Mouse (Mus musculus) layer of hippocampus, adult 18-20 months (tissue): ENCODE measurements at regions not wholly inside any gene's neighbourhood (a gene's known extent, or its start where the extent isn't known, plus 50 kb on each side); places are given as distances from the start of the nearest gene placed in this dataset.
"Not testable (repeated sequence)": the region's sequence is repeated elsewhere in the genome, so short reads cannot be mapped to it uniquely, and the experiment has no call there.

Experiments used
- DNase-seq, 2 experiments: peaks; one replicate each; pipeline ENCODE4 v3.0.0; 2022; ENCODE audit warnings: low spot score in 2 of 2

- no peak for DNase-seq
Observed at GRCm38 (mm10) chr2:3864872-3865271, 152.6 kb upstream of the Frmd4a start.

GRCm38 (mm10) chr2:3866736-3867135, 150.8 kb upstream of the Frmd4a start:
- DNase-seq = not testable (repeated sequence)

GRCm38 (mm10) chr2:3869701-3870100, 147.8 kb upstream of the Frmd4a start:
- DNase-seq = no peak

- DNase-seq = no peak
Observed at GRCm38 (mm10) chr2:3871748-3872147, 145.8 kb upstream of the Frmd4a start.

- DNase-seq = no peak
Observed at GRCm38 (mm10) chr2:3887000-3887399, 130.5 kb upstream of the Frmd4a start.

- no peak for DNase-seq
Observed at GRCm38 (mm10) chr2:3887845-3888433, 129.6 kb upstream of the Frmd4a start.

- DNase-seq = no peak
Observed at GRCm38 (mm10) chr2:3889381-3889780, 128.1 kb upstream of the Frmd4a start.

- no peak for DNase-seq
Observed at GRCm38 (mm10) chr2:3890462-3890861, 127.1 kb upstream of the Frmd4a start.

GRCm38 (mm10) chr2:3907026-3907425, 110.5 kb upstream of the Frmd4a start:
- DNase-seq = no peak

GRCm38 (mm10) chr2:3908192-3908591, 109.3 kb upstream of the Frmd4a start:
- no peak for DNase-seq

GRCm38 (mm10) chr2:3910086-3910891, 107.2 kb upstream of the Frmd4a start:
- DNase-seq = no peak

GRCm38 (mm10) chr2:3915141-3915540, 102.4 kb upstream of the Frmd4a start:
- DNase-seq = no peak

- no peak for DNase-seq
Observed at GRCm38 (mm10) chr2:3916365-3916764, 101.2 kb upstream of the Frmd4a start.

GRCm38 (mm10) chr2:3918156-3918555, 99.4 kb upstream of the Frmd4a start:
- DNase-seq = peak; percentile 45 to 76

GRCm38 (mm10) chr2:3919893-3920292, 97.6 kb upstream of the Frmd4a start:
- no peak for DNase-seq

GRCm38 (mm10) chr2:3921084-3921483, 96.4 kb upstream of the Frmd4a start:
- not testable (repeated sequence) for DNase-seq

- DNase-seq = no peak
Observed at GRCm38 (mm10) chr2:3922739-3923138, 94.8 kb upstream of the Frmd4a start.

GRCm38 (mm10) chr2:3924696-3925095, 92.8 kb upstream of the Frmd4a start:
- DNase-seq = no peak

- DNase-seq = peak in 1 of 2 experiments; percentile 9
Observed at GRCm38 (mm10) chr2:3925199-3925598, 92.3 kb upstream of the Frmd4a start.

GRCm38 (mm10) chr2:3926129-3926528, 91.4 kb upstream of the Frmd4a start:
- no peak for DNase-seq

GRCm38 (mm10) chr2:3927141-3927810, 90.2 kb upstream of the Frmd4a start:
- DNase-seq = no peak

- DNase-seq = no peak
Observed at GRCm38 (mm10) chr2:3927853-3928252, 89.7 kb upstream of the Frmd4a start.
